ENCODE assay signal across 1 mouse cellular context in the genomic region with DNA sequence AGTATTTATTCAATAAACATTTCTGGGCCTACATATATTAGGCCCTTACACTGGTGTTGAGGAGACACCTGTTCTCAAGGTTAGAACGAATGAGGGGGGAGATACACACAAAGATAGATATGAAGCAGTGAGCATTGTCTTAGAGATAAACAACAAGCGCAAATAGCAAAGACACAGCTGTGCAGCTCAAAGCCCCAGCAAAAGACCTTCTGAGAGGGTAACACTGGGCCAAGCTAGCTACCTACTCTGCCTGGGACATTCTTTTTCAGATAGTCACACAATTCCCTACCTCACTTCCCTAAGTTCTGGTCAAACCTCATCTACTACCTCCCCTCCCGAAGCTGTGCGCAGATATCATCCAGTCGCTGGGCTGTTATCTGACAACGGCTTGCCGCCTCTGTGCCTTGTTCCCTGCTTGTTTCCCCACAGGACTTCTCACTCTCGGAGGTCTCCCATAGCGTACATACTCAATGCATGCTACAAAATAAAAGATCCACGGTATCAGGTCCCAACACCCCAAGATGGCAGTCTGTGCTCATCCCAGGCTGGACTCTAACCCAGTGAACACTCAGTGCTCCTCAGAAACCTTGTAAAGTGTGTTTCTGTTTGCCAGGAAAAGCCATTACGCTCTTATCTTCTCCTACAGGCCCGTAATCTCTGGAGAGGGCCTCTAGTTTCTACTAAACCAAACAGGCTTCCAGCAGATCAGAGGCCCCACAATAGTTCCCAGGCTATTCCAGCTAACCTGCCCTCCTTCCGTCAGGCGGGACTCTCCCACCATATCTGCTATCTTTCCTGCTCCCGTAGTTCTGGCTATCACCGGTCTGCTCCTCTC.
TF ChIP-seq lines count a peak whose summit lies in the region.

No protein-coding gene starts in this region.

TF ChIP-seq in CH12.LX, 34 proteins besides CTCF, POLR2A, EP300 and RAD21 (continued from another document):
- TF ChIP-seq TCF12 (IDR thresholded peaks at IDR 0.05; ENCODE audit: low read depth, low read length): no peak
- TF ChIP-seq PAX5 (IDR thresholded peaks at IDR 0.05; ENCODE audit: low read length): no peak
- no peak for TF ChIP-seq MAX (IDR thresholded peaks at IDR 0.05; ENCODE audit: low read length)
- TF ChIP-seq CHD1 (IDR thresholded peaks at IDR 0.05; ENCODE audit: low read depth, low read length): no peak
- no peak for TF ChIP-seq ZKSCAN1 (IDR thresholded peaks at IDR 0.05; ENCODE audit: borderline replicate concordance, low read depth, low read length)
- no peak for TF ChIP-seq USF1 (IDR thresholded peaks at IDR 0.05; ENCODE audit: low read depth, low read length)
- no peak for TF ChIP-seq MYC (IDR thresholded peaks at IDR 0.05; ENCODE audit: low read depth, low read length)
- TF ChIP-seq TBP (conservative IDR thresholded peaks at IDR 0.05; ENCODE audit: low read depth, low read length): no peak
- no peak for TF ChIP-seq HCFC1 (IDR thresholded peaks at IDR 0.05; ENCODE audit: low read depth, low read length)
- TF ChIP-seq ZMIZ1 (IDR thresholded peaks at IDR 0.05; ENCODE audit: low read depth, low read length): no peak
- TF ChIP-seq E2F4 (IDR thresholded peaks at IDR 0.05; ENCODE audit: insufficient replicate concordance, low read depth, low read length): no peak
TF ChIP-seq in CH12.LX: peak in this region for 0.
